Comparison of ENCODE assay signal across 8 mouse cellular contexts in genomic region chr4:150132692-150133271, GRCm38 (mm10). TPM values are rescaled to one million over a fixed set of nuclear protein-coding genes. Genes with fewer than 3 reads are reported as not detected.
DNase-seq lines count a peak whose midpoint lies in the region; ATAC-seq and TF ChIP-seq lines count a peak whose summit lies in the region.

No protein-coding gene starts in this region.

- WGBS in embryonic facial prominence, embryonic 13.5 days, result 31% methylated on average over 24 of the region's 24 CpGs
- WGBS in intestine, postnatal 0 days, result 13% methylated on average over 24 of the region's 24 CpGs
- WGBS in lung, embryonic 16.5 days, result 13% methylated on average over 24 of the region's 24 CpGs
- WGBS in stomach, embryonic 16.5 days, result 21% methylated on average over 24 of the region's 24 CpGs

- peaks cover 11% of the 10 kb centered on the region for H3K4me1 ChIP-seq in embryonic facial prominence, embryonic 13.5 days
- H3K4me1 ChIP-seq in intestine, postnatal 0 days (replicated peaks; ENCODE audit: control insufficient read depth, insufficient read depth, low read length), result no peaks in the 10 kb centered on the region
- peaks cover 5% of the 10 kb centered on the region for H3K4me1 ChIP-seq in lung, embryonic 16.5 days (replicated peaks; ENCODE audit: control insufficient read depth, insufficient read depth, low read length)
- H3K4me1 ChIP-seq in stomach, embryonic 16.5 days (ENCODE audit: control insufficient read depth, insufficient read depth, low read length), result peaks cover 15% of the 10 kb centered on the region

- H3K4me3 ChIP-seq in gastrocnemius, adult 2 months, result peak overlapping the region; percentile 55
- peak overlapping the region; percentile 31 for H3K4me3 ChIP-seq in embryonic facial prominence, embryonic 13.5 days
- H3K4me3 ChIP-seq in intestine, postnatal 0 days (ENCODE audit: low read depth, low read length), result peak overlapping the region; percentile 17
- H3K4me3 ChIP-seq in lung, embryonic 16.5 days (ENCODE audit: low read length), result peak overlapping the region; percentile 37
- H3K4me3 ChIP-seq in stomach, embryonic 16.5 days (replicated peaks; ENCODE audit: low read length), result peak overlapping the region; percentile 33

- TF ChIP-seq CTCF in gastrocnemius, adult 2 months (IDR thresholded peaks at IDR 0.05), result no peak
- TF ChIP-seq CTCF in intestine, postnatal 0 days (IDR thresholded peaks at IDR 0.05; ENCODE audit: low read depth), result no peak

- H3K9me3 ChIP-seq in embryonic facial prominence, embryonic 13.5 days, result no peaks in the 10 kb centered on the region
- no peaks in the 10 kb centered on the region for H3K9me3 ChIP-seq in intestine, postnatal 0 days (ENCODE audit: control insufficient read depth)
- H3K9me3 ChIP-seq in lung, embryonic 16.5 days (ENCODE audit: control insufficient read depth, low read length), result no peaks in the 10 kb centered on the region
- no peaks in the 10 kb centered on the region for H3K9me3 ChIP-seq in stomach, embryonic 16.5 days (replicated peaks; ENCODE audit: control insufficient read depth, low read length)

- ATAC-seq in embryonic facial prominence, embryonic 13.5 days (ENCODE audit: insufficient number of reproducible peaks, insufficient read depth, low FRiP score, low TSS enrichment, low read depth), result no peak
- peak; percentile 86 for ATAC-seq in intestine, postnatal 0 days
- no peak for ATAC-seq in lung, embryonic 16.5 days (ENCODE audit: low read depth)
- ATAC-seq in stomach, embryonic 16.5 days (ENCODE audit: insufficient read depth, low FRiP score), result peak; percentile 41; the same call in 1 of the 2 replicates

- DNase-seq in gastrocnemius, adult 2 months, result peak; percentile 40
- no peak for DNase-seq in gastrocnemius, postnatal 10 days
- DNase-seq in ovary, postnatal 10 days (ENCODE audit: low spot score), result no peak
- DNase-seq in cerebellum, adult 9-10 months, result no peak

- intact Hi-C loops in gastrocnemius, adult 2 months (cut with DNase I), result no loop called here

- H3K9ac ChIP-seq in embryonic facial prominence, embryonic 13.5 days, result no peak overlapping the region
- H3K9ac ChIP-seq in intestine, postnatal 0 days (ENCODE audit: low read depth, low read length), result no peak overlapping the region
- 0 out of 2 replicates have a peak overlapping the region, but pooled peaks have one; percentile 9 for H3K9ac ChIP-seq in lung, embryonic 16.5 days (ENCODE audit: low read length)
- peak overlapping the region; percentile 52 for H3K9ac ChIP-seq in stomach, embryonic 16.5 days (ENCODE audit: low read length)

- H3K4me2 ChIP-seq in embryonic facial prominence, embryonic 13.5 days, result peak overlapping the region; percentile 54
- H3K4me2 ChIP-seq in intestine, postnatal 0 days (replicated peaks; ENCODE audit: low read depth), result peak overlapping the region; percentile 59
- H3K4me2 ChIP-seq in lung, embryonic 16.5 days (ENCODE audit: low read depth, low read length), result peak overlapping the region; percentile 56
- H3K4me2 ChIP-seq in stomach, embryonic 16.5 days (ENCODE audit: low read depth, low read length), result peak overlapping the region; percentile 54

- no peaks in the 10 kb centered on the region for H3K36me3 ChIP-seq in embryonic facial prominence, embryonic 13.5 days
- H3K36me3 ChIP-seq in intestine, postnatal 0 days (ENCODE audit: control insufficient read depth, insufficient read depth), result no peaks in the 10 kb centered on the region
- no peaks in the 10 kb centered on the region for H3K36me3 ChIP-seq in lung, embryonic 16.5 days (ENCODE audit: control insufficient read depth, insufficient read depth, low read length)
- no peaks in the 10 kb centered on the region for H3K36me3 ChIP-seq in stomach, embryonic 16.5 days (ENCODE audit: control insufficient read depth, insufficient read depth, low read length)

- H3K27me3 ChIP-seq in embryonic facial prominence, embryonic 13.5 days, result no peaks in the 10 kb centered on the region
- no peaks in the 10 kb centered on the region for H3K27me3 ChIP-seq in intestine, postnatal 0 days (replicated peaks; ENCODE audit: control insufficient read depth, insufficient read depth, low read length)
- H3K27me3 ChIP-seq in lung, embryonic 16.5 days (ENCODE audit: control insufficient read depth, insufficient read depth, low read depth, low read length), result no peaks in the 10 kb centered on the region
- no peaks in the 10 kb centered on the region for H3K27me3 ChIP-seq in stomach, embryonic 16.5 days (ENCODE audit: control insufficient read depth, insufficient read depth, low read length)

- H3K27ac ChIP-seq in gastrocnemius, adult 2 months, result no peak overlapping the region
- no peak overlapping the region for H3K27ac ChIP-seq in embryonic facial prominence, embryonic 13.5 days
- peak overlapping the region; percentile 66 for H3K27ac ChIP-seq in intestine, postnatal 0 days (ENCODE audit: low read depth, low read length)
- H3K27ac ChIP-seq in lung, embryonic 16.5 days (ENCODE audit: low read length), result no peak overlapping the region
- H3K27ac ChIP-seq in stomach, embryonic 16.5 days (ENCODE audit: low read length), result no peak overlapping the region

RNA-seq across cellular contexts. Expression of gene Slc2a5, which starts 13.7 kb away (rescaled TPM):
- not detected for total RNA-seq in gastrocnemius, adult 2 months (2021)
- total RNA-seq in gastrocnemius, postnatal 10 days (2021), result 1 to 10 TPM; 2.0 to 2.4 TPM
- 0.76 and 1.1 TPM in 2 replicates for polyA plus RNA-seq in embryonic facial prominence, embryonic 13.5 days (2015; fragmentation: Nextera tagmentation; extraction: Ambion mirVana)
- 23.8 and 26.9 TPM in 2 replicates for polyA plus RNA-seq in intestine, postnatal 0 days (2015; fragmentation: Nextera tagmentation; extraction: Ambion mirVana)
- polyA plus RNA-seq in lung, embryonic 16.5 days (2015; fragmentation: Nextera tagmentation; extraction: Ambion mirVana), result 0.26 and 0.50 TPM in 2 replicates
- 1.00 and 1.8 TPM in 2 replicates for polyA plus RNA-seq in stomach, embryonic 16.5 days (2015; fragmentation: Nextera tagmentation; extraction: Ambion mirVana)

RNA-seq across cellular contexts. Expression of gene Slc2a7, which starts 16.0 kb away (rescaled TPM):
- total RNA-seq in gastrocnemius, adult 2 months (2021), result not detected
- total RNA-seq in gastrocnemius, postnatal 10 days (2021), result not detected
- not detected in 2 replicates for polyA plus RNA-seq in embryonic facial prominence, embryonic 13.5 days (2015; fragmentation: Nextera tagmentation; extraction: Ambion mirVana)
- polyA plus RNA-seq in intestine, postnatal 0 days (2015; fragmentation: Nextera tagmentation; extraction: Ambion mirVana), result 7.0 and 8.2 TPM in 2 replicates
- not detected in 2 replicates for polyA plus RNA-seq in lung, embryonic 16.5 days (2015; fragmentation: Nextera tagmentation; extraction: Ambion mirVana)
- 0.14 TPM in 1 of 2 replicates, not detected in the other for polyA plus RNA-seq in stomach, embryonic 16.5 days (2015; fragmentation: Nextera tagmentation; extraction: Ambion mirVana)

RNA-seq across cellular contexts. Expression of gene Gpr157, which starts 45.6 kb away (rescaled TPM):
- total RNA-seq in gastrocnemius, adult 2 months (2021), result 10 to 100 TPM; 41.7 to 51.3 TPM
- total RNA-seq in gastrocnemius, postnatal 10 days (2021), result 10 to 100 TPM; 18.8 to 19.2 TPM
- polyA plus RNA-seq in embryonic facial prominence, embryonic 13.5 days (2015; fragmentation: Nextera tagmentation; extraction: Ambion mirVana), result 1.3 and 1.5 TPM in 2 replicates
- polyA plus RNA-seq in intestine, postnatal 0 days (2015; fragmentation: Nextera tagmentation; extraction: Ambion mirVana), result 2.5 and 3.2 TPM in 2 replicates
- 2.3 TPM in 2 replicates for polyA plus RNA-seq in lung, embryonic 16.5 days (2015; fragmentation: Nextera tagmentation; extraction: Ambion mirVana)
- polyA plus RNA-seq in stomach, embryonic 16.5 days (2015; fragmentation: Nextera tagmentation; extraction: Ambion mirVana), result 1.5 TPM in 2 replicates

Comparison
In these comparisons a context has a peak if more than half of its experiments do, and no peak if none do; other contexts are left out.
1. ATAC-seq: peak in intestine, postnatal 0 days (single experiment) and stomach, embryonic 16.5 days (single experiment); none in embryonic facial prominence, embryonic 13.5 days (single experiment) and lung, embryonic 16.5 days (single experiment).
2. H3K9ac ChIP-seq: peak in lung, embryonic 16.5 days (single experiment) and stomach, embryonic 16.5 days (single experiment); none in embryonic facial prominence, embryonic 13.5 days (single experiment) and intestine, postnatal 0 days (single experiment).
3. Peak in every context shown above with its lines, with median percentiles within 50 percentile points of each other: H3K4me3 ChIP-seq and H3K4me2 ChIP-seq.